Mouse (Mus musculus): ENCODE results near the gene Apopt1. TPM values are rescaled to one million over a fixed set of nuclear protein-coding genes. Genes with fewer than 3 reads are reported as not detected.

Apopt1 gene
- total RNA-seq, 2 experiments from 2014 or later = 37.0 to 40.0 TPM

DNA sequence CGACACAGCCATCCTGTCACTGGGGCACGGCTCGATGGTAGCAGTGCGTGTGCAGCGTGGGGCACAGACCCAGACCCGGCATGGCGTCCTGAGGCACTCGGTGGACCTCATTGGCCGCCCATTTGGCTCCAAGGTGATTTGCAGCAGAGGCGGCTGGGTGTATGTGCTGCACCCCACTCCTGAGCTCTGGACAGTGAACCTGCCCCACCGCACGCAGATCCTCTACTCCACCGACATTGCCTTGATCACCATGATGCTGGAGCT, 34.5 kb upstream of the Apopt1 start:
- DNase-seq (ENCODE audit: low spot score in 2 of 2) = no peak
- intact Hi-C loops (cut with DNase I) = no loop called here

DNA sequence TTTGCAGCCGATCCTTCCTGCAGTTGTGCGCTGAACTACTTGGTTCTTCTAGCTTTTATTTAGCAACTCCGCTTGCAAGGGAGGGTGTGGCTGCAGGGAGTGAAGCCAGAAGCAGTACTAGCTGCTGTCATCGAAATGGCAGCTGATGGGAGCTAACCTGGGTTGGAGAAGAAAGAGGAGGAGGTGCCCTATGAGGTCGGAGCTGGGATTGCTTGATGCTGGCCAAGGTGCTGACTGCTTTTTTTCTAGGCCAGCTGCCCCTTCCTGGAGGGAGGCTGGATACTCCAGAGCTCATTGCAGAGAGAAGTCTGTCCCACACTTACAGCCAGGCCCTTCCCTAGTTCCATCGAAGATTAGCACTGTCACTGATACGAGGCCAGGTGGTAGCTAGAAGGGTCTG, 34.1 kb upstream of the Apopt1 start:
- intact Hi-C loops (cut with DNase I) = no loop called here

DNA sequence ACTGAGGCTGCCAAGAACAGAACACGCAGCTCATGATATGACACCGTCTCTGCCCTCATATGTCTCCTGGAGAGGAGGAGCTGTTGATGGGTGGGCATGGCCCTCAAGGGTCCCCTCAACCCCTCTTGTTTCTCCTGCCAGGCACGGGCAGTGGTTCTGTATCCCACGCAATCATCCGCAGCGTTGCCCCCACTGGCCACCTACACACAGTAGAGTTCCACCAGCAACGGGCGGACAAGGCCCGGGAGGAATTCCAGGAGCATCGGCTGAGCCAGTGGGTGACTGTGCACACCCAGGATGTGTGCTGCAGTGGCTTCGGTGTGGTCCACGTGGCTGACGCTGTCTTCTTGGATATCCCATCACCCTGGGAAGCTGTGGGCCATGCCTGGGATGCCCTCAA, 32.4 kb upstream of the Apopt1 start:
- intact Hi-C loops (cut with DNase I) = no loop called here
- peak in 1 of 2 experiments; percentile 59 for DNase-seq (ENCODE audit: low spot score in 2 of 2)

More for the DNA sequence above, 34.1 kb upstream of the Apopt1 start:
- no peak for DNase-seq (ENCODE audit: low spot score in 2 of 2)

- intact Hi-C loops (cut with DNase I) = no loop called here
- peak in 1 of 2 experiments; percentile 26 for DNase-seq (ENCODE audit: low spot score in 2 of 2)
Measured at GRCm38 (mm10) chr12:111681305-111681704, 31.8 kb upstream of the Apopt1 start.

GRCm38 (mm10) chr12:111682003-111682402, 31.1 kb upstream of the Apopt1 start:
- intact Hi-C loops (cut with DNase I) = no loop called here
- peak in 1 of 2 experiments; percentile 27 for DNase-seq (ENCODE audit: low spot score in 2 of 2)

- DNase-seq (ENCODE audit: low spot score in 2 of 2) = no peak
- intact Hi-C loops (cut with DNase I) = no loop called here
Measured at GRCm38 (mm10) chr12:111682806-111683205, 30.3 kb upstream of the Apopt1 start.

GRCm38 (mm10) chr12:111686390-111686789, 26.7 kb upstream of the Apopt1 start:
- intact Hi-C loops (cut with DNase I) = no loop called here
- no peak for DNase-seq (ENCODE audit: low spot score in 2 of 2)

GRCm38 (mm10) chr12:111687350-111688068, 25.6 kb upstream of the Apopt1 start:
- intact Hi-C loops (cut with DNase I) = no loop called here
- DNase-seq (ENCODE audit: low spot score in 2 of 2) = peak in 1 of 2 experiments; percentile 78

GRCm38 (mm10) chr12:111688069-111688428, 25.0 kb upstream of the Apopt1 start:
- intact Hi-C loops (cut with DNase I) = no loop called here
- no peak for DNase-seq (ENCODE audit: low spot score in 2 of 2)

DNA sequence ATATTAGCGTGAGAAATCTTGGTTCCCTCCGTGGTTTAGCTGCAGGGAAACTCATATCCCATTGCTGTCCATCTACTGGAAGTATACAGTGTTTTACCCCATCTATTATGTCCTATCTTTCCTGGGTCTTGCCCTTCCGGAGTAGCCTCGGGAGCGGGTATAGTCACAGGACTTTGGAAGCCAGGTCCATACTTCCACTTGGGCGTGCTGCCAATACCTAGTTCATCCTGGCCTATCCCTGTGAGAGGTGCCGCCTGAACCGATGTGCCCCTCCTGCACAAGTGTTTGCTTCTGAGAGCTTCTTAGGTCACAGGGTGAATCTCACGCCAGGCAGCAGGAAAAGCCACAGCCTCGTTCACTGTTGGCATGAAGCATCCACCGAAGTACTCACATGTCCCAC, 23.6 kb upstream of the Apopt1 start:
- intact Hi-C loops (cut with DNase I) = no loop called here
- no peak for DNase-seq (ENCODE audit: low spot score in 2 of 2)

DNA sequence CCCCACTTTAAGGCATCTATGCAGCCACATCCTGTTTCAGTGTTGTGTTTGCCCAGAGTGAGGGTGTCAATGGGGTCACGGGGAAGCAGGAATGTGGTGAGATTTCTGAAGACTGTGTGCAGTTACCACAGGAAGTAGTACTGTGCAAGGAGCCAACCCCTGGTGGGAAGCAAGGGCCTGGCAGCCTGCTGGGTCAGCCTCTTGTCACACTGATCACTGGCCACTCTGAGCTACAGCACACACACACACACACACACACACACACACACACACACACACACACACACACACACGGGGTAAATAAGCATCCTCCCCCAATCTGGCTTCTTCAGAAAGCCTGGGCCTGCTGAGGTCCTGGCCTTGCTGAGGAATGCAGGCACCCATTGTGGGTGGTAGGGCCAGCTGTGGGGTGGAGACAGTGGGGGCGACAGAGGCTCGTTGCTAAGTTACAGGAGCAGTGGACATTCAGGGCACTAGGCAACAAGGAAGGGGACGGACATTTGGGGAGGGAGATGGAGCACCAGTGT, 21.7 kb upstream of the Apopt1 start:
- no peak for DNase-seq (ENCODE audit: low spot score in 2 of 2)

GRCm38 (mm10) chr12:111692899-111693298, 20.2 kb upstream of the Apopt1 start:
- intact Hi-C loops (cut with DNase I) = no loop called here

More for the DNA sequence above, 21.7 kb upstream of the Apopt1 start:
- intact Hi-C loops (cut with DNase I) = no loop called here

GRCm38 (mm10) chr12:111693341-111694270, 19.5 kb upstream of the Apopt1 start:
- intact Hi-C loops (cut with DNase I) = no loop called here
- DNase-seq (ENCODE audit: low spot score in 2 of 2) = peak; percentile 64 to 80

More at GRCm38 (mm10) chr12:111692899-111693298, 20.2 kb upstream of the Apopt1 start:
- DNase-seq (ENCODE audit: low spot score in 2 of 2) = no peak

DNA sequence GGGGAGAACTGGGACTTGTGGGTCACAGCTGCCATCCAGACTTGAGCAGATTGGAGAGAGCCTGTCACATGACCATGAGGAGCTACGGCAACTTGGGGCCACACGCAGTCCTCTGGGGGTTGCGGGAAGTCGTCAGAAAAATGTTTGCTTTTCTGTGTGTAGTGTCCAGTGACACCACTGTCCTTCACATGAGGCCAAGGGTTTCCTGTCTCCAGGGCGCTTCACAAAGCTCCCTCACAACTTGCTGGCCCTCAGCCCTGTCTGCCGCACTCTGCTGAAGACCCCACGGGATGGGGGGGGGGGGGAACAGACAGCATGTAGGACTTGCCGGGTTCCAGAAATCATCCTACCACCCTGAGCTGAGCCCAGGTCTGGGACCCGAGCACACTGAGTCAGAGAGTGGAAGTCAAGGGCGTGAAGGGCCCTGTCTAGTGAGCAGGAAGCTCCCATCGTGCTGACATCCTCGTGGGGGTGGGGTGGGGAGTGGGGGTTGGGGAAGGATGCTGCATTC, 18.7 kb upstream of the Apopt1 start:
- intact Hi-C loops (cut with DNase I) = no loop called here
- no peak for DNase-seq (ENCODE audit: low spot score in 2 of 2)

DNA sequence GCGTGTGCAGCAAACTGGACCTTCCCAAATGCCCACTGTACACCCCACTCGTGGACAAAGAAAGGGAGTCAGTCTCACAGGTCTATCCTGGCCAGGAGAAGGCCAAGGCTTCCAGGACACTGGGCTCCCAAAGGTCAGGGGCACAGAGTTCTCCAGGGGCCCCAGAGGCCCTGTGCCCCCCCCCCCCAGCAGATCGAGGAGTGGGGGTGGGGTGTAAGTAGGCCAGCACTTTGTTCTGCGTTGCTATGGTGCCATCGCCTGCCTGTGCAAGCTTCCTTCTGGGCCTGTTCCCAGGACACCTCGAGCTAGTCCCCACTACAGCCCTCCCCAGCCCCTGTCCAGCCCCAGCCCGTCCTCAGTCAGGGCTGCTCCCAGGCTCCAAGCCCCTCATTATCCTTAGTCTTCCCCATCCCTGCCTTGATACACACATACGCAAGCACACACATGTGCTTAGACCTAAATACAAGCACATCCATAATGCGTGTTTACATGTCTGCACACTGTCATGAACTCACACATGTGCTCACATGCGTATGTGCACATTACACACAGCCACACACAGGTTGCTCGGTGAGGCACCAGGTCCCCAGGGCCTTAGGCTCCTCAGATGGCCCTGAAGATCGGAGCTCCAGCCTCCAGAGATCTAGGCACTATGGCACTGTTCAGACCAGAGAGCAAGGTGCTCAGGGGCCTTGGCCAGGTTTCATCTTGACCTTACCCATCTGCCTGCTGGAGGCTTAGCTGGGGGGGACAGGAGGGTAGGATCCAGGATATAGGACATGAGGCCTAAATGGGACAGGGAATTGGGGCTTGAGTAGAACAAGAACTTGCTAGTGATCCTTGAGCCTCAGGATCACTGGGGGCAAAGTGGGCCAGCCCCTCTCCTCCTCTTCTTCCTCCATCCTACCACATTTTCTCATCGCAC, 17.9 kb upstream of the Apopt1 start:
- peak in 1 of 2 experiments; percentile 67 for DNase-seq (ENCODE audit: low spot score in 2 of 2)
- intact Hi-C loops (cut with DNase I) = no loop called here

GRCm38 (mm10) chr12:111696239-111696638, 16.8 kb upstream of the Apopt1 start:
- intact Hi-C loops (cut with DNase I) = loop anchor here (1.0 to 2.0 kb wide), 2 partner anchors 28 to 43 kb away; no protein-coding TSS in a partner anchor
- DNase-seq (ENCODE audit: low spot score in 2 of 2) = peak; percentile 74 to 86

DNA sequence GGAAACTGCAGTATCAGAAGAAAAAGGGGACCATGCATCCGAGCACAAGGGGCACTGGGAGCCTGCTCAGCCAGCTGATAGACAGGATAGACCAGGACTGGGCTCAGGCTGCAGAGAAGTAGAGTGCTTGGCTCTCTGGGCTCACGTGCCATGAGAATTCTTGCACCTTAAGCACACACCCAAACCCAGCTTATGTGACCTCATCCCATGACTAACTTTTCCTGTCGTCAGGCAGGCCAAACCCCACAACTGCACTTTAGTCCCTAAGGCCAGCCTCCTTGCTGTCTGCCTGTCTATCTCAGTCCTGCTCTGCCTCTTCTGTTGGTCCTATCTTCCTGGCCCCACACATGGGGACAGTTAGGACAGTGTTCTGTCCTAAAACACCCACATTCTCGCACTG, 15.4 kb upstream of the Apopt1 start:
- no peak for DNase-seq (ENCODE audit: low spot score in 2 of 2)
- intact Hi-C loops (cut with DNase I) = loop anchor here (2.0 kb wide), 1 partner anchor 45 kb away; no protein-coding TSS in a partner anchor

DNA sequence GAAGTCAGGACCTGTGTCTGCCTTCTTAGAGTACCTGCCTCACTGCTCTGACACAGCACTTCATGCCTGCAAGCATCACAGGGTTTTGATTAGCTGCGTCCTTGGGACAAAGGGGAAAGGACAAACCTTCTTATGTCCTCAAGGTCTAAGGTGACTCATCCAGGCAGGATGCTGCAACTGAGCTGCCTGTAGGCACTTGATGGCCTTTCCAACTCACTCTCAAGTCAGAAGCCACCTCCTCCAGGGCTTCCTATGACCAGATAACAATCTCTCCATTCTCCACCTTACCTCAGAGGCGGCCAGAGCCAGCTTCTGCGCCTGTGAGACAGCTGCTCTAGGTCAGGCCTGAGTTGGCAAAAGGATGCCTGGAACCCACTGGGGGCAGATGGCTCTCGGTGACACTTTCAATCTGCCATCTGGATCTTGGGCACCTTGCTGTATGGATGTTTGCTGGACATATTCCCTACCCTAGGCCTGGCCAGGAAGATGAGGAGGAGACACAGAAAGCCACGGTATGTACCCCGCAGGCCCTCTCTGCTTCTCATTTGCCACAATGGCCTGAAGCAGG, 14.6 kb upstream of the Apopt1 start:
- intact Hi-C loops (cut with DNase I) = no loop called here

DNA sequence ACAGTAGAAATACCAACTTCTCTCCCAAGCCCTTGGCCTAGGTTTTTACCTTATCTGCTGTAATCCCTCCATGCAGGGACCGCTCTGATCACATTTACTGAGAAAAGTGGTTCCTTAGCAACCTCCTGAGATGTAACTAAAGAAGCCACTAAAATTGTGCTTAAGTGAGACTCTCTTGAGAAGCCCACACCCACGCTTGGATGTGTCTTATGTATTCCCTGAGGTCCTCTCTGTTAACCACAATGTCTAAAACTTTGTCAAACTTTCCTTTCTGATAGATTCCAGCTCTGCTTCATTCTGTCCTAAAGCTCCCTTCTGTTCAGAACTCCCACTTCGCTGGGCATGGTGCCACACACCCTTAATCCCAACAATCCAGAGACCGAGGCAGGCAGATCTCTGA, 13.5 kb upstream of the Apopt1 start:
- peak in 1 of 2 experiments; percentile 91 for DNase-seq (ENCODE audit: low spot score in 2 of 2)
- intact Hi-C loops (cut with DNase I) = no loop called here

More for the DNA sequence above, 14.6 kb upstream of the Apopt1 start:
- no peak for DNase-seq (ENCODE audit: low spot score in 2 of 2)

Measured in left cerebral cortex, postnatal 25 days (tissue).